Mouse (Mus musculus) G1E (cell line): ENCODE data around the gene 1700011L22Rik. TPM values are rescaled to one million over a fixed set of nuclear protein-coding genes. Genes with fewer than 3 reads are reported as not detected.

Source experiments
- ATAC-seq: 2 replicates; pipeline ENCODE4 v1.8.0; 2016; ENCODE audit warnings: mild to moderate bottlenecking; ENCODE audit not compliant: insufficient number of reproducible peaks, poor library complexity, low FRiP score, severe bottlenecking; ENCODE audit errors: extremely low read depth
- DNase-seq: peaks from one replicate; pipeline ENCODE4 v3.0.0; 2012; ENCODE audit warnings: low spot score
- H3K27me3 ChIP-seq: 2 replicates; pipeline ENCODE4 v1.6.1; 2012; ENCODE audit warnings: mild to moderate bottlenecking, low read length, inconsistent platforms; ENCODE audit not compliant: insufficient read depth
- H3K36me3 ChIP-seq: replicated peaks from 2 replicates; pipeline ENCODE3; 2012; ENCODE audit warnings: mild to moderate bottlenecking, inconsistent platforms
- H3K4me1 ChIP-seq: 2 replicates; pipeline ENCODE4 v1.6.1; 2012; ENCODE audit warnings: low read depth, low read length, inconsistent platforms, mixed read lengths; ENCODE audit not compliant: insufficient read depth
- H3K4me3 ChIP-seq: 2 replicates; pipeline ENCODE4 v1.5.1; 2012; ENCODE audit warnings: low read depth, mild to moderate bottlenecking, inconsistent platforms, low read length, moderate library complexity, mixed read lengths
- H3K9me3 ChIP-seq: replicated peaks from 2 replicates; pipeline ENCODE4 v1.6.1; 2012; ENCODE audit warnings: inconsistent platforms
- CTCF ChIP-seq: IDR thresholded peaks from 2 replicates; pipeline ENCODE4 v1.5.1; 2012; ENCODE audit warnings: low read depth, low read length, inconsistent platforms, mixed read lengths
- GATA1 ChIP-seq: IDR thresholded peaks from 2 replicates; pipeline ENCODE4 v1.6.1; 2012; ENCODE audit warnings: borderline replicate concordance, low read length, inconsistent platforms, mixed read lengths
- GATA2 ChIP-seq: IDR thresholded peaks from 2 replicates; pipeline ENCODE4 v1.6.1; 2012; ENCODE audit warnings: low read depth, low read length, inconsistent platforms, borderline replicate concordance
- POLR2AphosphoS5 ChIP-seq: IDR thresholded peaks from 2 replicates; pipeline ENCODE4 v1.6.1; 2012; ENCODE audit warnings: low read depth, low read length, inconsistent platforms; ENCODE audit not compliant: insufficient replicate concordance
- TAL1 ChIP-seq: conservative IDR thresholded peaks from 2 replicates; pipeline ENCODE4 v1.6.1; 2012; ENCODE audit warnings: low read depth, low read length, inconsistent platforms, mixed read lengths
- polyA plus RNA-seq: library from polyadenylated mRNA; stranded (reverse); fragments of >175 nt; gene quantifications from 2 replicates; pipeline ENCODE4 v1.2.3, GENCODE M21; 2012
- total RNA-seq, 2 experiments: library from RNA; stranded (forward) in 1 of 2; stranded (reverse) in 1 of 2; fragments of 200-1000 nt in 1 of 2; fragments of >200 nt in 1 of 2; fragmentation: Nextera tagmentation in 1 of 2; gene quantifications; 2 replicates each; pipeline ENCODE4 v1.2.3; 2014 to 2017

Gene 1700011L22Rik
- total and polyA plus RNA-seq, 3 experiments = not detected

DNA sequence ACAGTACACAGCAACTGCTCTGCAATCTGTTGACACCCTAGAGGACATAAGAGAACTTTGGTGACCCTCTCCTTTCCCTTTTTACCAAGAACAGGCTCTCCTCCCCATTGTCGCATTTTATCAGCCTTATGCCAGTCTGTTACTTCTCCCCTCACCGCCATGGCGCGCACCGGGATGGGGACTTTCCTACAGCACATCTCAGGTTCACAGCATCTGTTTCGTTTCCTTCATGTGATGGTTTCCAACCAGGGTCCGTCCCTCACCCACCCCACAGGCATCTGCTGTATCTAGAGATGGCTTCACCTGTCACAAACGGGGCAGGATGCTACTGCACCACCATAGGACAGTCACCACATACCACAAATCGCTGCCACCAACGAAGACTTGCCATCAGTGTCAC, 26.6 kb upstream of the 1700011L22Rik start:
- DNase-seq (no peak), ATAC-seq (no peak)
- TF ChIP-seq POLR2AphosphoS5 (no peak), TAL1 (no peak), GATA1 (no peak), CTCF (no peak), GATA2 (no peak)
- H3K27me3 ChIP-seq = no peaks in the 10 kb centered on the region
- H3K4me1 ChIP-seq = no peaks in the 10 kb centered on the region
- no peak overlapping the region for H3K4me3 ChIP-seq
- H3K9me3 ChIP-seq = no peaks in the 10 kb centered on the region
- H3K36me3 ChIP-seq = peaks cover 50% of the 10 kb centered on the region

DNA sequence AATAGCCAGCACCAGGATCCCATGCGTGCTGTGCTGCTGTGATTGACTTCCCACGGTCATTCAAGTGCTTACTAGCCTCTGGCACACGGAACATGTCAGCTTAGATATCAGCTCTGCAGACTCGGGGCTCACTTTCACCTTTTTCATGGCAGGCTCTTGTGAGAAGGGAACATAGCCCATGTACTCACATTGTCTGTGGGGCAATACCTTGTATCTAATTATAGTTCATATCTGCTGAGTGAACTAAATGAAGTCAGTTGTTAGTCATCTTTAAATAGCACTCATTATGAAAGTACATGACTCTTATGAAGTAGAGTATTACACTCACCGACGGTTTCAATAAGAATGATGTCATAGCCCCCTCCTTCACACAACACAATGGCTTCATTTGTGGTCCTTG, 25.4 kb upstream of the 1700011L22Rik start:
- no peaks in the 10 kb centered on the region for H3K27me3 ChIP-seq
- TF ChIP-seq GATA1 (no peak), TAL1 (no peak), CTCF (no peak)
- no peaks in the 10 kb centered on the region for H3K9me3 ChIP-seq
- DNase-seq = no peak
- no peak for ATAC-seq
- peaks cover 52% of the 10 kb centered on the region for H3K36me3 ChIP-seq
- H3K4me3 ChIP-seq = no peak overlapping the region
- H3K4me1 ChIP-seq = no peaks in the 10 kb centered on the region

- DNase-seq (no peak), ATAC-seq (no peak)
- Histone ChIP-seq H3K4me1 (no peaks in the 10 kb centered on the region), H3K4me3 (no peak overlapping the region), H3K9me3 (no peaks in the 10 kb centered on the region), H3K36me3 (peaks cover 56% of the 10 kb centered on the region), H3K27me3 (no peaks in the 10 kb centered on the region)
- TF ChIP-seq GATA2 = no peak
- TF ChIP-seq TAL1 = no peak
- TF ChIP-seq POLR2AphosphoS5 = no peak
- no peak for TF ChIP-seq CTCF
- TF ChIP-seq GATA1 = no peak
These were observed 24.3 kb upstream of the 1700011L22Rik start for GRCm38 (mm10) chr8:79272676-79273075.

DNA sequence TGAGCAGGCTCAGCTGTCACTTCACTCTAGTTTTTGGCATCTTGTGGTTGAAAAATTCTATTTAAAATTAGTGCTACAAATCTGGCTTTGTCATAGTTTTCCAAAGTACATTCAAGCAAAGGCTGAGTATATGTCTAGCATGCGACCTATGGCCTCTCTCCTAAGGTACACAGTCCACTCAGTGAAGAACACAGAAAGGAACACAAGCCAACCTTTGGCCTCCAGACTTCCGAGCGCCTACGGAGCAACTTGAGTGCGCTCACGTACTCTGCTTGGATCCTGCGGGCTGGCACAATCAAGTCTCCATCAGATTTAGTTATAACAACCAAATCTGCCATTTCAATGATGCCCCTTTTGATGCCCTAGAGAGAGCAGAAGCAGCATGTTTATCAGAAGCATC, 20.6 kb upstream of the 1700011L22Rik start:
- DNase-seq = no peak
- no peaks in the 10 kb centered on the region for H3K27me3 ChIP-seq
- H3K4me3 ChIP-seq = no peak overlapping the region
- TF ChIP-seq CTCF = no peak
- TF ChIP-seq TAL1 = no peak
- no peak for TF ChIP-seq POLR2AphosphoS5
- TF ChIP-seq GATA1 = no peak
- no peak for TF ChIP-seq GATA2
- no peaks in the 10 kb centered on the region for H3K4me1 ChIP-seq
- no peak for ATAC-seq
- no peaks in the 10 kb centered on the region for H3K9me3 ChIP-seq
- peaks cover 42% of the 10 kb centered on the region for H3K36me3 ChIP-seq

- 0 out of 2 replicates have a peak, but pooled peaks cover 5% of the 10 kb centered on the region for H3K27me3 ChIP-seq
- TF ChIP-seq GATA2 = no peak
- TF ChIP-seq CTCF = no peak
- no peak for TF ChIP-seq GATA1
- no peak for TF ChIP-seq TAL1
- no peak for TF ChIP-seq POLR2AphosphoS5
- ATAC-seq (no peak), DNase-seq (no peak)
- no peak overlapping the region for H3K4me3 ChIP-seq
- no peaks in the 10 kb centered on the region for H3K4me1 ChIP-seq
- H3K9me3 ChIP-seq = no peaks in the 10 kb centered on the region
- H3K36me3 ChIP-seq = peaks cover under 1% of the 10 kb centered on the region
These were observed 13.6 kb upstream of the 1700011L22Rik start for GRCm38 (mm10) chr8:79261920-79262319.

GRCm38 (mm10) chr8:79256076-79256705, 7.8 kb upstream of the 1700011L22Rik start:
- no peak overlapping the region for H3K4me3 ChIP-seq
- ATAC-seq = no peak
- no peak for TF ChIP-seq POLR2AphosphoS5
- no peak for TF ChIP-seq CTCF
- no peak for TF ChIP-seq GATA1
- no peak for TF ChIP-seq GATA2
- no peak for TF ChIP-seq TAL1

More at GRCm38 (mm10) chr8:79256076-79256705, 7.8 kb upstream of the 1700011L22Rik start:
- Histone ChIP-seq H3K36me3 (no peaks in the 10 kb centered on the region), H3K9me3 (no peaks in the 10 kb centered on the region), H3K27me3 (peaks cover 5% of the 10 kb centered on the region; the same call in 1 of the 2 replicates), H3K4me1 (no peaks in the 10 kb centered on the region)
- no peak for DNase-seq
